Mouse (Mus musculus): ENCODE measurements around the gene Depdc5. TPM values are rescaled to one million over a fixed set of nuclear protein-coding genes. Genes with fewer than 3 reads are reported as not detected.

The Depdc5 gene
- polyA plus RNA-seq, 1 experiment from 2014 or later, result 3.0 TPM

- Histone ChIP-seq H3K4me1 (ENCODE audit: insufficient read depth) (no peaks in the 10 kb centered on the region), H3K4me2 (ENCODE audit: low read depth, low read length) (no peak overlapping the region), H3K9me3 (ENCODE audit: low read length) (no peaks in the 10 kb centered on the region), H3K27me3 (ENCODE audit: insufficient read depth, low read length) (no peaks in the 10 kb centered on the region), H3K4me3 (ENCODE audit: low read depth, low read length) (no peak overlapping the region), H3K9ac (replicated peaks) (no peak overlapping the region), H3K27ac (ENCODE audit: low read depth) (no peak overlapping the region), H3K36me3 (replicated peaks; ENCODE audit: insufficient read depth, low read length) (no peaks in the 10 kb centered on the region)
- ATAC-seq, result peak; percentile 64
- DNase-seq, result peak; percentile 47
- WGBS (ENCODE audit: insufficient replicate concordance), result 61% methylated on average over 4 of the region's 4 CpGs
- TF ChIP-seq CTCF (IDR thresholded peaks at IDR 0.05; ENCODE audit: low read depth) (no peak), EP300 (IDR thresholded peaks at IDR 0.05; ENCODE audit: low read depth) (no peak)
Measured at GRCm38 (mm10) chr5:32998783-32999182, 135.3 kb downstream of the Depdc5 start.

- Histone ChIP-seq H3K27ac (ENCODE audit: low read depth) (no peak overlapping the region), H3K36me3 (replicated peaks; ENCODE audit: insufficient read depth, low read length) (no peaks in the 10 kb centered on the region)
- WGBS (ENCODE audit: insufficient replicate concordance), result 71% methylated on average over 5 of the region's 5 CpGs
Measured at GRCm38 (mm10) chr5:33001111-33001510, 137.6 kb downstream of the Depdc5 start.

GRCm38 (mm10) chr5:33002781-33003180 lies 139.3 kb downstream of the Depdc5 start:
- no peaks in the 10 kb centered on the region for H3K4me1 ChIP-seq (ENCODE audit: insufficient read depth)
- ATAC-seq (no peak), DNase-seq (no peak)
- H3K9ac ChIP-seq (replicated peaks), result no peak overlapping the region
- no peaks in the 10 kb centered on the region for H3K36me3 ChIP-seq (replicated peaks; ENCODE audit: insufficient read depth, low read length)
- WGBS (ENCODE audit: insufficient replicate concordance), result 75% methylated on average over 5 of the region's 5 CpGs
- H3K4me2 ChIP-seq (ENCODE audit: low read depth, low read length), result no peak overlapping the region
- H3K27me3 ChIP-seq (ENCODE audit: insufficient read depth, low read length), result no peaks in the 10 kb centered on the region
- H3K27ac ChIP-seq (ENCODE audit: low read depth), result no peak overlapping the region
- H3K9me3 ChIP-seq (ENCODE audit: low read length), result no peaks in the 10 kb centered on the region
- TF ChIP-seq CTCF (IDR thresholded peaks at IDR 0.05; ENCODE audit: low read depth), result no peak
- TF ChIP-seq EP300 (IDR thresholded peaks at IDR 0.05; ENCODE audit: low read depth), result no peak
- no peak overlapping the region for H3K4me3 ChIP-seq (ENCODE audit: low read depth, low read length)

More at GRCm38 (mm10) chr5:33001111-33001510, 137.6 kb downstream of the Depdc5 start:
- DNase-seq, result no peak
- Histone ChIP-seq H3K9ac (replicated peaks) (no peak overlapping the region), H3K4me2 (ENCODE audit: low read depth, low read length) (no peak overlapping the region), H3K4me3 (ENCODE audit: low read depth, low read length) (no peak overlapping the region), H3K9me3 (ENCODE audit: low read length) (no peaks in the 10 kb centered on the region), H3K27me3 (ENCODE audit: insufficient read depth, low read length) (no peaks in the 10 kb centered on the region), H3K4me1 (ENCODE audit: insufficient read depth) (no peaks in the 10 kb centered on the region)
- ATAC-seq, result no peak
- no peak for TF ChIP-seq CTCF (IDR thresholded peaks at IDR 0.05; ENCODE audit: low read depth)
- TF ChIP-seq EP300 (IDR thresholded peaks at IDR 0.05; ENCODE audit: low read depth), result no peak

- no peak overlapping the region for H3K4me2 ChIP-seq (ENCODE audit: low read depth, low read length)
- H3K9ac ChIP-seq (replicated peaks), result no peak overlapping the region
- no peak for DNase-seq
- no peak overlapping the region for H3K27ac ChIP-seq (ENCODE audit: low read depth)
- TF ChIP-seq CTCF (IDR thresholded peaks at IDR 0.05; ENCODE audit: low read depth), result no peak
- H3K9me3 ChIP-seq (ENCODE audit: low read length), result no peaks in the 10 kb centered on the region
- no peaks in the 10 kb centered on the region for H3K27me3 ChIP-seq (ENCODE audit: insufficient read depth, low read length)
- H3K4me3 ChIP-seq (ENCODE audit: low read depth, low read length), result no peak overlapping the region
- WGBS (ENCODE audit: insufficient replicate concordance), result 57% methylated on average over 6 of the region's 6 CpGs
- H3K4me1 ChIP-seq (ENCODE audit: insufficient read depth), result no peaks in the 10 kb centered on the region
- ATAC-seq, result no peak
- no peaks in the 10 kb centered on the region for H3K36me3 ChIP-seq (replicated peaks; ENCODE audit: insufficient read depth, low read length)
Measured at GRCm38 (mm10) chr5:33003500-33003899, 140.0 kb downstream of the Depdc5 start.

- ATAC-seq, result peak; percentile 49; the same call in 1 of the 2 replicates
- WGBS (ENCODE audit: insufficient replicate concordance), result 63% methylated on average over 4 of the region's 4 CpGs
- no peak for DNase-seq
Measured at GRCm38 (mm10) chr5:33004110-33004509, 140.6 kb downstream of the Depdc5 start.

GRCm38 (mm10) chr5:33005442-33006145 lies 142.1 kb downstream of the Depdc5 start:
- TF ChIP-seq EP300 (IDR thresholded peaks at IDR 0.05; ENCODE audit: low read depth), result no peak
- TF ChIP-seq CTCF (IDR thresholded peaks at IDR 0.05; ENCODE audit: low read depth), result no peak
- Histone ChIP-seq H3K4me2 (ENCODE audit: low read depth, low read length) (no peak overlapping the region), H3K36me3 (replicated peaks; ENCODE audit: insufficient read depth, low read length) (no peaks in the 10 kb centered on the region), H3K9ac (replicated peaks) (no peak overlapping the region), H3K4me3 (ENCODE audit: low read depth, low read length) (no peak overlapping the region), H3K27ac (ENCODE audit: low read depth) (no peak overlapping the region), H3K4me1 (ENCODE audit: insufficient read depth) (no peaks in the 10 kb centered on the region; the same call in 1 of the 2 replicates), H3K9me3 (ENCODE audit: low read length) (no peaks in the 10 kb centered on the region), H3K27me3 (ENCODE audit: insufficient read depth, low read length) (no peaks in the 10 kb centered on the region)
- no peak for DNase-seq
- no peak for ATAC-seq
- WGBS (ENCODE audit: insufficient replicate concordance), result 65% methylated on average over 11 of the region's 11 CpGs

More at GRCm38 (mm10) chr5:33004110-33004509, 140.6 kb downstream of the Depdc5 start:
- Histone ChIP-seq H3K4me1 (ENCODE audit: insufficient read depth) (no peaks in the 10 kb centered on the region; the same call in 1 of the 2 replicates), H3K4me2 (ENCODE audit: low read depth, low read length) (no peak overlapping the region), H3K4me3 (ENCODE audit: low read depth, low read length) (no peak overlapping the region), H3K9ac (replicated peaks) (no peak overlapping the region), H3K36me3 (replicated peaks; ENCODE audit: insufficient read depth, low read length) (no peaks in the 10 kb centered on the region), H3K27ac (ENCODE audit: low read depth) (no peak overlapping the region), H3K27me3 (ENCODE audit: insufficient read depth, low read length) (no peaks in the 10 kb centered on the region), H3K9me3 (ENCODE audit: low read length) (no peaks in the 10 kb centered on the region)
- TF ChIP-seq CTCF (IDR thresholded peaks at IDR 0.05; ENCODE audit: low read depth) (no peak), EP300 (IDR thresholded peaks at IDR 0.05; ENCODE audit: low read depth) (no peak)
